Mouse (Mus musculus) lung, adult 2 months (tissue): Measurements from ENCODE around the gene Slbp.

ENCODE experiments used
- CTCF ChIP-seq: fragments of 200-500 bp; IDR thresholded peaks from 2 replicates; pipeline ENCODE4 v1.5.1; 2011; ENCODE audit warnings: mild to moderate bottlenecking, low read length, control low read depth; ENCODE audit not compliant: insufficient read depth
- POLR2A ChIP-seq: fragments of 200-500 bp; IDR thresholded peaks from 2 replicates; pipeline ENCODE4 v1.6.1; 2011; ENCODE audit warnings: low read depth, mild to moderate bottlenecking, control low read depth, low read length, borderline replicate concordance; ENCODE audit errors: extremely low read depth

DNA sequence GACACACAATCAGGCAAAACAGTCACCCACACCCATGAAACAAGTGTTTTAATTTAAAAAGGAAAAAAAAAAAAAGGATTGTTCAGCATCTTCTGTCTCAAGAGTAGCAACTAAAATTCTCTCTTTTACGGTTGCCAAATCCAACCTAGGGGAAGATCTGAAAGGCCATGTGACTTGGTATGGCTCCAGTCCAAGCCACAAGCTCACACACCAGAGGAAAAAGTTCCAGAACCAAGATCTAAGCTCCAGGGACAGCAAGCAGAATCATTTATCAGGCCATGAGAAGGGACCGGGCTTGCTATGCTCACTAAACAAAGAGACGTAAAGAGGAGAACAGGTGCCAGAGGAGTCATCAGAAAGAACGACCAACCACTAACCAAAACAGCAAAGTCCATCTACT lies 24.4 kb downstream of the Slbp start:
- TF ChIP-seq CTCF (no peak), POLR2A (no peak)
